Mouse (Mus musculus): ENCODE measurements around the gene Barhl2. TPM values are rescaled to one million over a fixed set of nuclear protein-coding genes. Genes with fewer than 3 reads are reported as not detected.

Gene Barhl2
- total and polyA plus RNA-seq, 3 experiments = not detected

DNA sequence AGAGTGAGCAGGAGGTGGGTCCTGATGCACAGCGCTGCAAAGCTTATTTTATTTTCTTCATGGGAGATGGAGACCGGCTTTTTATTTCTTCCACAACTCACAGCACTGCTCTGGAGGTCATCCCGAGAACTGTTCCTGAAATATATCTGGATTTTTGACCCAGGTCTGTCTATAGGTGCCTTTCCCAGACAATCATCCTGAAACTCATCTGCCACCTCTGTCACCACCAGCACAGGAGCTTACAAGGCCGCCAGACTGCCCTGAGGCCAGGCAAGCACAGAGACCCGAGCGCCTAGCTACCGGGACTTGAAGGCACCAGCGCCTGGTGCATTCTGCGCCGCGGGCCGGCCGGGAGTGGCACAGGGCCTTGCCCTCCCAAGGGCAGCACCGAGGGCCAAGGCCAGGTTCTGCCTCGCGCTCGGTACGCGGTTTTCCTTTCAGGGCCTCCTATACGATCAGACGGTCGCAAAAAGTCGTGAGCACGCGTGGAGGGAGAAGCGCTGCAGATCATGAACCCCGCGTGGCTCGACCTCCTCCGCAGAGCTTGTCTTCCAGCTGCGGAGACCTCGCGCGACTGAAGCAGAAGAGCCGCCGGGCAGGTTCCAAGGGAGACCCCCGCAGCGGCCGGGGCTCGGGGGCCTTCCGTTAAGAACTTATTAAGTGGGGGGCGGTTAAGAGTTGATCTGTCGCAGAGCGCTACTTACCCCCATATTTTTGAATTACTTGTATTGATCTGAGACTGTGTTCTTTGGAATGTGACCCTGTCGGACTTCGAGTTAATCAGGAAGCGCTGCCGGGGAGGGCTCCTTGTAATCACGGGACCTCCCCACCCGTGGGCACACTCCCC, 9.8 kb downstream of the Barhl2 start:
- no peak for TF ChIP-seq CTCF (IDR thresholded peaks at IDR 0.05; ENCODE audit: low read depth, low read length)
- H3K27me3 ChIP-seq (ENCODE audit: insufficient read depth, low read length) = no peaks in the 10 kb centered on the region
- H3K9me3 ChIP-seq (replicated peaks) = peaks cover 59% of the 10 kb centered on the region

GRCm38 (mm10) chr5:106447091-106447820, 10.7 kb downstream of the Barhl2 start:
- no peak for TF ChIP-seq POLR2AphosphoS5 (IDR thresholded peaks at IDR 0.05; ENCODE audit: insufficient replicate concordance, low read depth, low read length)
- no peak for TF ChIP-seq GATA2 (IDR thresholded peaks at IDR 0.05; ENCODE audit: borderline replicate concordance, low read depth, low read length)
- TF ChIP-seq CTCF (IDR thresholded peaks at IDR 0.05; ENCODE audit: low read depth, low read length) = no peak
- no peak for TF ChIP-seq GATA1 (IDR thresholded peaks at IDR 0.05; ENCODE audit: borderline replicate concordance, low read length)
- TF ChIP-seq TAL1 (conservative IDR thresholded peaks at IDR 0.05; ENCODE audit: low read depth, low read length) = no peak
- H3K9me3 ChIP-seq (replicated peaks) = peaks cover 54% of the 10 kb centered on the region
- H3K36me3 ChIP-seq (replicated peaks) = no peaks in the 10 kb centered on the region
- no peak overlapping the region for H3K4me3 ChIP-seq (ENCODE audit: low read depth, low read length)
- no peaks in the 10 kb centered on the region for H3K27me3 ChIP-seq (ENCODE audit: insufficient read depth, low read length)
- H3K4me1 ChIP-seq (ENCODE audit: insufficient read depth, low read depth, low read length) = no peaks in the 10 kb centered on the region
- no peak for DNase-seq (ENCODE audit: low spot score)
- ATAC-seq (ENCODE audit: extremely low read depth, insufficient number of reproducible peaks, low FRiP score, poor library complexity, severe bottlenecking) = no peak

More for the DNA sequence above, 9.8 kb downstream of the Barhl2 start:
- ATAC-seq (ENCODE audit: extremely low read depth, insufficient number of reproducible peaks, low FRiP score, poor library complexity, severe bottlenecking) (no peak), DNase-seq (ENCODE audit: low spot score) (no peak)
- Histone ChIP-seq H3K4me3 (ENCODE audit: low read depth, low read length) (no peak overlapping the region; the same call in 1 of the 2 replicates), H3K4me1 (ENCODE audit: insufficient read depth, low read depth, low read length) (no peaks in the 10 kb centered on the region), H3K36me3 (replicated peaks) (no peaks in the 10 kb centered on the region)

GRCm38 (mm10) chr5:106446593-106446992, 11.4 kb downstream of the Barhl2 start:
- no peaks in the 10 kb centered on the region for H3K36me3 ChIP-seq (replicated peaks)
- ATAC-seq (ENCODE audit: extremely low read depth, insufficient number of reproducible peaks, low FRiP score, poor library complexity, severe bottlenecking) (no peak), DNase-seq (ENCODE audit: low spot score) (no peak)
- no peaks in the 10 kb centered on the region for H3K4me1 ChIP-seq (ENCODE audit: insufficient read depth, low read depth, low read length)
- no peaks in the 10 kb centered on the region for H3K27me3 ChIP-seq (ENCODE audit: insufficient read depth, low read length)
- TF ChIP-seq CTCF (IDR thresholded peaks at IDR 0.05; ENCODE audit: low read depth, low read length) (no peak), POLR2AphosphoS5 (IDR thresholded peaks at IDR 0.05; ENCODE audit: insufficient replicate concordance, low read depth, low read length) (no peak), TAL1 (conservative IDR thresholded peaks at IDR 0.05; ENCODE audit: low read depth, low read length) (no peak), GATA1 (IDR thresholded peaks at IDR 0.05; ENCODE audit: borderline replicate concordance, low read length) (no peak), GATA2 (IDR thresholded peaks at IDR 0.05; ENCODE audit: borderline replicate concordance, low read depth, low read length) (no peak)
- H3K9me3 ChIP-seq (replicated peaks) = peaks cover 48% of the 10 kb centered on the region
- no peak overlapping the region for H3K4me3 ChIP-seq (ENCODE audit: low read depth, low read length)

DNA sequence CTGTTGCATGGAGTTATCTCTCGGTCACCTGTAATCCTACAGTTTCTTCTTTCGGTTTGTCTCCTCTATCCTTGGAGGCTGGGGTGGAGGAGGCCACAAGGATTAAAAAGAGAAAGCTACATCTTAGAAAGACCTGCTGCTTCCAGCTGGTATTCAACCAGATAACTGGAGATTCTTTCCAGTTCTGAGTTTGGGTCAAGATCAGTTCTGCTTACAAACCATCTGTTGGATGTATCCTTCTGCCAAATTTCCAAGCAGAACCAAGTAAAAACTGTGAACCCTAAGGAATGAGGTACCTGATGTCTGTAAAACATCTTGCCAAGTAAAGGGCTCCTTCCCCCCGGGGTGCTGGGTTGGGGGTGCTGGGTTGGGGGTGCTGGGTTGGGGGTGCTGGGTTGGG, 12.3 kb downstream of the Barhl2 start:
- Histone ChIP-seq H3K36me3 (replicated peaks) (no peaks in the 10 kb centered on the region), H3K4me1 (ENCODE audit: insufficient read depth, low read depth, low read length) (no peaks in the 10 kb centered on the region), H3K27me3 (ENCODE audit: insufficient read depth, low read length) (no peaks in the 10 kb centered on the region), H3K9me3 (replicated peaks) (peaks cover 44% of the 10 kb centered on the region), H3K4me3 (ENCODE audit: low read depth, low read length) (no peak overlapping the region)
- no peak for TF ChIP-seq GATA2 (IDR thresholded peaks at IDR 0.05; ENCODE audit: borderline replicate concordance, low read depth, low read length)
- no peak for TF ChIP-seq CTCF (IDR thresholded peaks at IDR 0.05; ENCODE audit: low read depth, low read length)
- no peak for TF ChIP-seq GATA1 (IDR thresholded peaks at IDR 0.05; ENCODE audit: borderline replicate concordance, low read length)
- TF ChIP-seq POLR2AphosphoS5 (IDR thresholded peaks at IDR 0.05; ENCODE audit: insufficient replicate concordance, low read depth, low read length) = no peak
- TF ChIP-seq TAL1 (conservative IDR thresholded peaks at IDR 0.05; ENCODE audit: low read depth, low read length) = no peak
- no peak for ATAC-seq (ENCODE audit: extremely low read depth, insufficient number of reproducible peaks, low FRiP score, poor library complexity, severe bottlenecking)
- no peak for DNase-seq (ENCODE audit: low spot score)

GRCm38 (mm10) chr5:106438916-106439315, 19.1 kb downstream of the Barhl2 start:
- H3K4me3 ChIP-seq (ENCODE audit: low read depth, low read length) = no peak overlapping the region
- H3K27me3 ChIP-seq (ENCODE audit: insufficient read depth, low read length) = no peaks in the 10 kb centered on the region
- H3K4me1 ChIP-seq (ENCODE audit: insufficient read depth, low read depth, low read length) = no peaks in the 10 kb centered on the region
- ATAC-seq (ENCODE audit: extremely low read depth, insufficient number of reproducible peaks, low FRiP score, poor library complexity, severe bottlenecking) = no peak
- peaks cover 18% of the 10 kb centered on the region for H3K9me3 ChIP-seq (replicated peaks)
- no peaks in the 10 kb centered on the region for H3K36me3 ChIP-seq (replicated peaks)
- DNase-seq (ENCODE audit: low spot score) = no peak
- TF ChIP-seq CTCF (IDR thresholded peaks at IDR 0.05; ENCODE audit: low read depth, low read length) (no peak), GATA1 (IDR thresholded peaks at IDR 0.05; ENCODE audit: borderline replicate concordance, low read length) (no peak), POLR2AphosphoS5 (IDR thresholded peaks at IDR 0.05; ENCODE audit: insufficient replicate concordance, low read depth, low read length) (no peak), TAL1 (conservative IDR thresholded peaks at IDR 0.05; ENCODE audit: low read depth, low read length) (no peak), GATA2 (IDR thresholded peaks at IDR 0.05; ENCODE audit: borderline replicate concordance, low read depth, low read length) (no peak)

- H3K4me1 ChIP-seq (ENCODE audit: insufficient read depth, low read depth, low read length) = no peaks in the 10 kb centered on the region
- no peak for ATAC-seq (ENCODE audit: extremely low read depth, insufficient number of reproducible peaks, low FRiP score, poor library complexity, severe bottlenecking)
- H3K4me3 ChIP-seq (ENCODE audit: low read depth, low read length) = no peak overlapping the region
- no peaks in the 10 kb centered on the region for H3K27me3 ChIP-seq (ENCODE audit: insufficient read depth, low read length)
- H3K36me3 ChIP-seq (replicated peaks) = no peaks in the 10 kb centered on the region
- no peak for DNase-seq (ENCODE audit: low spot score)
- TF ChIP-seq TAL1 (conservative IDR thresholded peaks at IDR 0.05; ENCODE audit: low read depth, low read length) = no peak
- TF ChIP-seq CTCF (IDR thresholded peaks at IDR 0.05; ENCODE audit: low read depth, low read length) = no peak
- TF ChIP-seq GATA2 (IDR thresholded peaks at IDR 0.05; ENCODE audit: borderline replicate concordance, low read depth, low read length) = no peak
- TF ChIP-seq POLR2AphosphoS5 (IDR thresholded peaks at IDR 0.05; ENCODE audit: insufficient replicate concordance, low read depth, low read length) = no peak
- TF ChIP-seq GATA1 (IDR thresholded peaks at IDR 0.05; ENCODE audit: borderline replicate concordance, low read length) = no peak
- H3K9me3 ChIP-seq (replicated peaks) = peaks cover 54% of the 10 kb centered on the region
These were observed 31.9 kb downstream of the Barhl2 start for GRCm38 (mm10) chr5:106426069-106426468.

All from G1E (cell line).